Mouse (Mus musculus) liver, embryonic 14.5 days (tissue): Measurements from ENCODE around the gene 1600002K03Rik.

Experiments used
- CTCF ChIP-seq: IDR thresholded peaks from 2 replicates; pipeline ENCODE4 v1.5.1; 2016; ENCODE audit warnings: antibody characterized with exemption, low read depth, control low read depth
- EP300 ChIP-seq: IDR thresholded peaks from 2 replicates; pipeline ENCODE4 v1.6.1; 2016; ENCODE audit warnings: antibody characterized with exemption, low read depth

DNA sequence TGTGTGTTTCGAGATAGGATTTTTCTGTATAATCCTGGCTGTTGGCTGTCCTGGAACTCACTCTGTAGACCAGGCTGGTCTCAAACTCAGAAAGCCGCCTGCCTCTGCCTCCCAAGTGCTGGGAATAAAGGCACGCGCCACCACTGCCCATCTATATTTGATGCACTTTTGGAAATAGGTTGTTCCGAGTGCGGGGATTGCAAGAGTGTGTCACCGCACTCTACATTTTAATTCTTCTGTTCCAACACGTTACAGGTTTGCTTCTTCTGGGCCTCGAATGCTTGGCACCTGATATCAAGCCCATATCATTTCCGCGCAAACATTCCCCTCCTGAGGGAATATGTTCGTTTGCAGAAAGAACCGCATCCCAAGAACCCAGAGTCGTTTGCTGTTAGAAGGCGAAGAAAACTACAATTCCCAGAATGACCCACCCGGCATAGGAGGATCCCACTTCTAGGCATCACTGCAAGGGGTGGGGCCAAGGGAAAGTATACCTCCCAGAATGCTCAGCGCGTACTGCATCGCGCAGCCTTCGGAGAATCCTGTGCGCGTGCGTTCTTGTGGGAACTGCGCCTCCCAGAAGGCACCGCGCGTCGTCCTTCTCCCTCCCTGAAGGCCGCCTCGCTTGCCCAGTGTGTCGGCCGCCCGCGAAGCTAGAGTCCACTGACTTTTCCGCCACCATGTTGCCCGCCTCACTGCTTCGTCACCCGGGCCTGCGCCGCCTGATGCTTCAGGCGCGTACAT, 30.8 kb upstream of the 1600002K03Rik start:
- no peak for TF ChIP-seq CTCF
- TF ChIP-seq EP300, result no peak
